Mouse (Mus musculus): ENCODE data around the gene Zdhhc8. TPM values are rescaled to one million over a fixed set of nuclear protein-coding genes. Genes with fewer than 3 reads are reported as not detected.

Zdhhc8 gene
- total RNA-seq, 2 experiments from 2014 or later: 132 to 134 TPM

DNA sequence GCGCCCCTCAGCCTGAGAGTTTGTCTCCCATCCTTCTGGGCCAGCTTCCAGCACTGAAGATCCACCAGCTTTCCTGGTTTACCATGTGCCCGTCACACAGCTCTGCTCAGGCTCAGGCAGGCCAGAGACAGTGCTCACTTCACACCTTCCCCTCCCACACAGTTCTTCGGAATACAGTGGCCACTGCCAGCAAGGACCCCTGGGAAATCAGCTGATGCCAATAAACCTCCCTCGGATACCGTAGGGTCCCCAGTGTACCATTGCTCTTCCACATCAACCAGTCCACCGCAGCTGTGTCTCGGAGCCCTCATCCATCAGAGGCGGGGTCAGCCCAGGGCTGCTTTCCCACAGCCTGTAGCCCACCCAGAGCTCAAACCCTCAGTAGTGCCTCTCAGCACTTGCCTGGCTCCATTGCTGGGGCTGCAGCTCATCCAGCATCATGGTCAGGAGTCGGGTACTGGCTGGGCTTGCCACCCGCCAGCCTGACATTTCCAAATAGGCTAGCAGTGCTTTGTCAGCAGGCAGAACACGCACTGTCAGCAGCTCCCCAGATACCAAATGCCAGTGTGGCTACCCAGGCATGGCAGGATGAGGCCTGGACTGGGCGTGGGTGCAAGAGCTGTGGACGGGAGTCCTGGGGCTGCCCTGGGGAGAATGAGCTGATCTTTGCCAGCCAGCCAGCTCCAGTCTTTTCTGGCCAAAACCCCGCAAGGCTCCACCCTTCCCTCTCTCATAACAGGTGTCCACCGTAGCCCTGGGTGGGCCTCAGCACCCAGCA is 40.5 kb downstream of the Zdhhc8 start:
- H3K27ac ChIP-seq: peak overlapping the region; percentile 87
- no peak overlapping the region for H3K4me3 ChIP-seq
- DNase-seq (ENCODE audit: extremely low spot score in 1 of 2, low spot score in 2 of 2): no peak
- no peak for TF ChIP-seq CTCF (IDR thresholded peaks at IDR 0.05)
- intact Hi-C loops (cut with DNase I): no loop called here

DNA sequence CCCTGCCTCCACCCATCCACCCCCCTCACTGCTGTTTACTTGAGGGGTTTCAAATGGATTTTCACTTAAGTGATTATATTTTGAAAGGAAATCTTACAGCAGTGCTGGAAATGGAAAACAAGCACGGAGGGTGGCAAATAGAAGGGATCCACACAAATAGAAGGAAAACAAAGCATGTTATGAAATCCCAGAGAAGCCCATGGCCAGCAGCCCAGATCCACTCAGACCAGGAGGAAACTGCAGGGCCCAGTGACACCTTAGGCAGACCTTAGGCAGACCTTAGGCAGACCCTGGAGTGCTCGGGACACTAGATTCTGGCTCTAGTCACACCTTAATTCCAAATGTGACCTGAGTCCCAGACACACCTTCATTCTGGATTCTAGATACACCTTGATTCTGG is 43.9 kb downstream of the Zdhhc8 start:
- TF ChIP-seq CTCF (IDR thresholded peaks at IDR 0.05): no peak
- intact Hi-C loops (cut with DNase I): no loop called here
- H3K4me3 ChIP-seq: no peak overlapping the region
- no peak overlapping the region for H3K27ac ChIP-seq
- DNase-seq (ENCODE audit: extremely low spot score in 1 of 2, low spot score in 2 of 2): no peak

DNA sequence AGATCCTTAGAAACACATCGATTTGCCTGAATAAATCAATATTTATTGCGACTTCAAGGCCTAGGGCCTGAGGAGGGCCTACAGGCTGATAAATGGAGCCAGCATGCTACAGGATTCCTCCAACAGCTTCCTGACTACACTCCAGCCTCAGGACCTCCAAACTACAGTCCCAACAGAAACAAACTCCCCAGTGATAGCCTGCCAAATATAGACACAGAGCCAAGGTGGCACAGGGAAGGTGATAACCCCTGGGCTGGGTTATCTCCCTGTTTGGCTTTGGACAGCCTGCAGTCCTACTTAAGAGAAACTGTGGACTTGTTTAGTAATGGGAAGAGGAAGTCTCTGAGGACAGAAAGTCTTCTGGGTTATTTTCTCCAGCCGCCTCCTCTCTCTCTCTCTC is 47.7 kb downstream of the Zdhhc8 start:
- no peak for TF ChIP-seq CTCF (IDR thresholded peaks at IDR 0.05)
- DNase-seq (ENCODE audit: extremely low spot score in 1 of 2, low spot score in 2 of 2): no peak
- no peak overlapping the region for H3K27ac ChIP-seq
- no peak overlapping the region for H3K4me3 ChIP-seq
- intact Hi-C loops (cut with DNase I): no loop called here

DNA sequence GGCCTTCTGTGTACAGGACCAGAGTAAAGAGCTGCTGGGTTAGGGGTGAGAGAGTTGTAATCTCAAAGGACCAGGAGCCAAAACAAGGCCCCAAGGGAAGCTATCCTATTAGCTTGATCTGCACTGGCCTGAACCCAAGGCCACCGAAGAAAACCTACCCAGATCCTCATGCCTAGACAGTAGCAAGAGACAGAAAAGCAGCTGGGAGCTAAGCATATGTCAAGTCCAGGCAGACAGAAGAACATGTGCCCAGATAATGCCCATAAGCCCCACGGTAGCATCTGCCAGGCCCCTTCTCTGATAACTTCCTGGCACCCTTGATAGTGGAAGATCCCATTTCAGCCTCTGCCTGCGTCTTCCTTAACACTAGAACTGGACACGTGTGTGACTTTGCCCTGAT is 48.1 kb downstream of the Zdhhc8 start:
- Histone ChIP-seq H3K4me3 (no peak overlapping the region), H3K27ac (no peak overlapping the region)
- no peak for TF ChIP-seq CTCF (IDR thresholded peaks at IDR 0.05)
- DNase-seq (ENCODE audit: extremely low spot score in 1 of 2, low spot score in 2 of 2): no peak
- intact Hi-C loops (cut with DNase I): no loop called here

DNA sequence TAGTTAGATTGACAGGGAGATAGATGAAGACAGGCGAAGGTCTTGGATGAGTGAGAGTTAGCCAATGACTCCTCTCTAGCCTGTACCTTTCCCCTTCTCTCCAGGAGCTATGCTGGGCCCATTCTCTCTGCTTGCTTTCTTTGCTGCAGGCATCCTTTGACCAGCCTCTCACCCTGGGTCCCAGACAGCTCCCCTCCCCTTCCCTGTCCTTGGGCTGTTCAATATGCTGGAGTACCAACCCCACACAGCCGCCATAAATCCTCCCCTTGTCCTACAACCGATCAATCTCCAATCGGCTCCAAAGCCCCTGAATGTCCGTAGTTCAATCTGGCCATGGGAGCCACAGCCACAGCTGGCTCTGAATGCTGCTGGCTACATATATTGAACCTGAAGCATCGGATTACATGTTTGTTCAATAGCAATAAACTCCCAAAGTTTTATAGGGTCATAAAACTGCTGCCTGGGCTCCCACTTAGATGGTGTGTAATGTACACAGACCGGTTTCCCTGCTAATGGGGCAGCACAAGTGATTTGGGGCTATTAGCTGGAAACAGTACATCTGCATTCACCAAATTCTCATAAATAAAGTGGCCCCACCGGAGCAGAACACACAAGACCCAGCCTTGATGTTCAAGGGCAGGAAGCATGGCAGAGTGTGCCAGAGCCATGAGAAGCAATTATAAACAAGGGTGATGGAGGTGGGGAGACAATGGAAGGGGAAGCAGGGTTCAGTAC is 49.1 kb downstream of the Zdhhc8 start:
- intact Hi-C loops (cut with DNase I): no loop called here
- Histone ChIP-seq H3K4me3 (no peak overlapping the region), H3K27ac (no peak overlapping the region)
- no peak for DNase-seq (ENCODE audit: extremely low spot score in 1 of 2, low spot score in 2 of 2)
- no peak for TF ChIP-seq CTCF (IDR thresholded peaks at IDR 0.05)

DNA sequence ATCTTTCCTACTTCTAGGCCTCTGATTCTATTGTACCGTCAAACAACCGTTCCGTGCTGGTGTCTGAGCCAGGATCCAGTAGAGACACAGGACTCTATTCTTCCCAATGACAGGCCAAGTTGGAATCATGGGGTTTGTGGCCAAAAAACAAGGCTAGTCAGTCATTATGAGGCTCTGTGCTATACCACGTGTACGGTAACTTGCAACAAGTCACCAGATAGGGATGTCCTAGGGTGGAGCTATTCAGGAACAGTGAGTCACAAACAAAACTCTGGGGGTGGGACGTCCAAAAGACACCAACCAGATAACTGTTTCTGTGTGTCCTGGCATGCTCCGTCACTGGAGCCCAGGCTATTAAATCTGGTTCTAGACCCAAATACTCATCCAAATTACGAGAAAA is 52.2 kb downstream of the Zdhhc8 start:
- no peak for DNase-seq (ENCODE audit: extremely low spot score in 1 of 2, low spot score in 2 of 2)
- TF ChIP-seq CTCF (IDR thresholded peaks at IDR 0.05): no peak
- intact Hi-C loops (cut with DNase I): no loop called here
- Histone ChIP-seq H3K4me3 (no peak overlapping the region), H3K27ac (no peak overlapping the region)

DNA sequence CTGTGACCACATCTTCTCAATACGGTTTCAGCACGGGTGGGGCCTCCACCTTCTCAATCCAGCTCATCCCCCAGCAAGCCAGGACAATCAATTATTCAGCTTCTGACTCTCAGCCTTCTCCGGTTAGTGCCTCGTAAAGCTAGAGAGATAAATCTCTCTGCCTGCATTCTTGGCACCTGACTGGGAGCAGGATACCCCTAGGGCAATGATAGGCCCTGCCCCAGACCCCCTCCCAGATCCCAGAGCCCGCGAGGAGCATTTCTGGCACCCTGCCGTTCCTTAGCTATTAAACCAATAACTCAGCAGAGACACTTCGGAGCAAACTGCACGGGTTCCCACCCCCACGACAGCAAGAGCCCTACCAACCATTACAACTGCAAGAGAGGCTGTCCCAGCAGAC is 53.5 kb downstream of the Zdhhc8 start:
- TF ChIP-seq CTCF (IDR thresholded peaks at IDR 0.05): no peak
- no peak overlapping the region for H3K4me3 ChIP-seq
- no peak for DNase-seq (ENCODE audit: extremely low spot score in 1 of 2, low spot score in 2 of 2)
- no peak overlapping the region for H3K27ac ChIP-seq
- intact Hi-C loops (cut with DNase I): no loop called here

DNA sequence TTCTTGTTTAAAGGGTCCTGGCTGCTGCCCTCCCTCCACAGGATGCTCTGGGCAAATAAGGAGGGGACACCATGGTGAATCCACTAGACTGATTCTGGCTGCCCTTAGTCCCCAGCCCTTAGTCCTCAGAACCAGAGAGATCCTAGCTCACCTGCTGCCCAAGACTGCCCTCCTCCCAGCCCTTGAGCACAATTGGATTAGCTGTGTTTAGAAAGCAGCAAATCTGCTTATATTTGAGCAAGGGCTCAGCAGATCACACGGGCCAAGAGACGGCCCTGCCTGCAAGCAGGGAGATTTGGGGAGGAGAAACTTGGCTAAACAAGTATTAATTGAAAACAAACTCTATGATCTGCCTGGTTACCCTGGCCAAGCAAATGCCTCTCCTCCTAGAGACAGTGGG is 55.3 kb downstream of the Zdhhc8 start:
- Histone ChIP-seq H3K27ac (no peak overlapping the region), H3K4me3 (no peak overlapping the region)
- no peak for DNase-seq (ENCODE audit: extremely low spot score in 1 of 2, low spot score in 2 of 2)
- no peak for TF ChIP-seq CTCF (IDR thresholded peaks at IDR 0.05)
- intact Hi-C loops (cut with DNase I): no loop called here

DNA sequence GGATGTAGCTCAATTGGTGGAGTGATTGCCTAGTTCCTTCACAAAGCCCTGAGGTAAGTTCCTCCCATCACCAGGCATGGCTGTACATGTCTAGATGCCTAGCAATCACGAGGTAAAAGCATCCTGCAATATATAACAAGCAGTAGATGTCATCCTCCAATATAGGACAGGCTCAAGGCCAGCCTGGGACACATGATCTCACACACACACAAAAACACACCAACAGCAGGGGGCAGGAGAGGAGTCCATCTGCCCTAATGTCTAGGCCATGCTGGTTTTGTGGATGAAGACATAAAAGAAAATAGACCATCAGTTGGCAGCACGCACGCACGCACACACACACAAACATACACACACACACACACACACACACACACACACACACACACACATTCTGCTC is 58.2 kb downstream of the Zdhhc8 start:
- TF ChIP-seq CTCF (IDR thresholded peaks at IDR 0.05): peak; percentile 3
- H3K27ac ChIP-seq: peak overlapping the region; percentile 84; the same call in 1 of the 2 replicates
- no peak overlapping the region for H3K4me3 ChIP-seq
- intact Hi-C loops (cut with DNase I): no loop called here
- DNase-seq (ENCODE audit: extremely low spot score in 1 of 2, low spot score in 2 of 2): peak in 1 of 2 experiments; percentile 9

DNA sequence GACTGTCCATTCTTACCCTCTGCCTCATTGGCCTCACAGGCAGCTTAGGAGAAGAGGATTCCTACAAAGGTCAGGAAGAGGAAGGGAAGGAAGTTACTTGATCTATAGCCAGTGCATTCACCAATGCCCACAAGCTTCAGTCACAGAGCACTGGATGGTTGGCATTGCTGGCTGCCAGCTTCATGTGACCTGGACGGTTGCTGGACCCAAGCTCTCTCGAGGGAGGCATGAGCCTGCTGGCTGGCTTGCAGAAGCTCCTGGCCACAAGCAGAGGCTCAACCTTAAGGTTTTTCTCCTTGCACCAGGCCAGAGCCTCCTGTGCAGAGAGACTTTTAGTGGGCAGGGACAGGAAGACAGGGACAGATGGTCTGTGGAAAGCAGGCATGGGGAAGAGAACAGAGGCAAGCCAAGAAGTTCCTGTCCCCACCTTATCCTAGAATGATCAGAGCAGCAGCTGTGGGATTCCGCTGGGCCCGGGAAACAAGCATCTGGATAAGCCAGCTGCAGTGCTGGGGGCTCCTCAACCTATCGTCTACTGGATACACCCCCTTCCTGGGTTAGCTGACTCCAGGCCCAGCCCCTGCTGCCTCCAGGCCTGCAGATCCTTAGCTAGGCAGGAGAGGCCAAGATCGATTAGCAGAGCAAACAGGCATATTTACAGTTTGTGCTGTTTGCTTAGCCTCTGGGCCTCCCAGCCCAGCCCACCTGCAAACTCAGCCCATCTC is 59.0 kb downstream of the Zdhhc8 start:
- intact Hi-C loops (cut with DNase I): no loop called here
- peak overlapping the region; percentile 84 for H3K27ac ChIP-seq
- H3K4me3 ChIP-seq: no peak overlapping the region

DNA sequence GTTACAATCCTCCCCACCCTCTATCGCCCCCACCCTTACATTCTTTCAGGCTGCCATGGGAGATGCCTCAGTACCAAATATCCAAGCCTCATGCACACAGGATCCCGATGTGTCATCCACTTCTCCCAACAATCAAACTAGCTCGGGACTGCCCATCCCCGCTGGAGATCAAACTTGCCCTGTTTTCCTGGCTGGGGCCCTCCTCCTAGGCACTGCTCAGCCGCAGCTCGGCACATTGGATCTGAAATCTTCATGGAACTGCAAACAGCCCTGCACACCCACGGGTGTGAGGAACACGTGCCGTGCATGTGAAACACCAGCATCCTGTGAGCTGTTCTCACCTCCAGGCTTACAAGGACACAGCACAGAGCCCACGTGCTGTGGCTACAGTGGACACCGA is 61.1 kb downstream of the Zdhhc8 start:
- peak overlapping the region; percentile 84 for H3K27ac ChIP-seq
- peak; percentile 54 to 66 for DNase-seq (ENCODE audit: extremely low spot score in 1 of 2, low spot score in 2 of 2)

More for the DNA sequence above, 59.0 kb downstream of the Zdhhc8 start:
- no peak for TF ChIP-seq CTCF (IDR thresholded peaks at IDR 0.05)
- peak in 1 of 2 experiments; percentile 23 for DNase-seq (ENCODE audit: extremely low spot score in 1 of 2, low spot score in 2 of 2)

DNA sequence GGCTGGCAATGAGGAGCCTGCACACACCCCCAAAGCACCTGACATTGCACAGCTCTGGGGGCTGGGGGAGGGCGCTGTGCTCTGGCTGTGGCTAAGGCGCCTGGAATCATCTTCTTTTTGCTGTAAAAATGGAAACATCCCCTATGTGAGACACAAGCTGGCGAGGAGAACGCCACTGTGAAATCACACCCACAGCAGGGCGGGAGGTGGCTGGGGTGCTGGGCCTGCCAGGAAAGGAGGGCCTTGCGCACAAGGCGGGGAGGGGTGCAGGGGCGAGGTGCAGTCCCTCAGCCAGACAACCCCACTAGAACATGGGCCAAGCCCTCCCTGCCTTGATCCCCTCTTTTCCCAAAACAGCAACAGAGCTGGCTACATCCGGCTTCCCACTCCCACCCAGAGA is 61.7 kb downstream of the Zdhhc8 start:
- peak overlapping the region; percentile 84 for H3K27ac ChIP-seq
- no peak for TF ChIP-seq CTCF (IDR thresholded peaks at IDR 0.05)
- intact Hi-C loops (cut with DNase I): loop anchor here (1.0 kb wide), 3 partner anchors 19 to 46 kb away; partner anchors contain the start of gene Rtn4r
- peak; percentile 68 to 79 for DNase-seq (ENCODE audit: extremely low spot score in 1 of 2, low spot score in 2 of 2)
- no peak overlapping the region for H3K4me3 ChIP-seq

More for the DNA sequence above, 61.1 kb downstream of the Zdhhc8 start:
- intact Hi-C loops (cut with DNase I): loop anchor here (1.0 kb wide), 3 partner anchors 19 to 46 kb away; partner anchors contain the start of gene Rtn4r
- no peak overlapping the region for H3K4me3 ChIP-seq
- TF ChIP-seq CTCF (IDR thresholded peaks at IDR 0.05): no peak

Measured in left cerebral cortex, adult 2 months (tissue).